Mouse (Mus musculus) thymus, postnatal 36 days (tissue): ENCODE data around the gene Wdr5.

Source experiments
- DNase-seq, 2 experiments: peaks; one replicate each; pipeline ENCODE4 v3.0.0; 2022; ENCODE audit warnings: mixed read lengths in 2 of 2

Gene Wdr5

DNA sequence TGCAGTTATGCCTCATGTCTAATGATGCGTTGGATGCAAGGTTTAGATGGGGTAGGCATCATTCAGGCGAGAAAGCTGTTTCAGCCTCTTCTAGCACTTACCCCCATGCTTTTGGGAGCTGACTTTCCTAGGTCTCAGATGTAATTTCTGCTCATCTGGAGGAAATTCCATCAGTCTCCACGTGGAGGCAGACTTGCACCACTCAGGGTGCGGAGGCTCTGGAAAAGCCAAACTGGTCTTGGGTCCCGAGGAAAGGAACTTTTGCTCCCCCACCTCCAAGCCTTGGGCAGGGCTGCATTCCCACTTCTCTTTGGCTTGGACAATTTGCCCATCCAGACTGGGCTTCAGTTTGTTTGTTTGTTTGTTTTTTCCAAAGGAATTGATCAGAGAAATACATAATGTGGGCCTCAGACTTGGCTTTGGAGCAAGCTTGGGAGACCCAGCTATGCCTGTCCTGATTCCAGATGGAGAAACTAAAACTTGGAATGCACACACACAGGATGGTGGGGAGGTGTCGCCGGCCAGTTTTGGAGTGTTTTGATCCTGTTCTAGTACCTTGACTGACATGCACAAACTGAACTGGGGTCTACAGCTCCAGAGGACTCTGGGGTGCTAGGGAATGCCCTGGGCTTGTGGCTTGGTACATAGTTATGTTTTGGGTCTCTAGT, 37.8 kb downstream of the Wdr5 start:
- DNase-seq, result peak; percentile 44 to 49

DNA sequence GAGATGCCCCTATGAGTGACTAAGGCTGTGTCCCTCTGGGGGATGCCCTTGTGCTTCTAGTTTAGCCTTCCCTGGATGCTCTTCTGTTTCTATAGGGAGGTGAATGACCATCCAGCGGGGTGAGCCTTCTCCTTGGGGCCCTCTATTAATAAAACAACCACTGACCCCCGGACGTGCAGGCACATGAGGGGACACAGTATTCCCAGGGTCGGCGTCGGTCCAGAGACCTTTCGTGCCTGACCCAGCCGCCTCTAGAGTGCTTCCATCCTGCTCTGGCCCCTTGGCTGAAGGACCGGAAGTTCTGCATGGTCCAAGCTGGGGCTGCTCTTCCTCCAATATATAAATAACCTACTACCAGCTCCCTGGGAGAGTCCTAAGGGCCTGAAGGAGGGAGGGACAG, 39.4 kb downstream of the Wdr5 start:
- DNase-seq, result no peak

DNA sequence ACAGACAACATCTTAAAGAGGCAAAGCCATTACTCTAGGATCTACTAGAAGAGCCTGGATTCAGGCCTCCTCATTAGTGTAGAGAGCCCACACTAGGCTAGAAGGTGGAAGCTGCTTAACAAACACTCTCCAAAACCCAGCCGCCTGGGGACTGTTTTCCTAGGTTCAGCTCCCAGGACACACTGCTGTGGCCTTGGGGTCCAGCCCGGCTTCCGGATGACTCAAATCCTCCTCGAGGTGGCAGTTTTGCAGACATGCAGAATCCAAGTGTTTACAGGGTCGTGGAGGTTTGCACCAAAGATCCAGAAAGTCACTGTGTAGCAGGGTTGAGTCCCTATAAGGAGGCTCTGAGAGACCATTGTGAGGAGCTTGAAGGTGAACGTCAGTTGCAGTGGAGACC, 42.0 kb downstream of the Wdr5 start:
- DNase-seq, result no peak

DNA sequence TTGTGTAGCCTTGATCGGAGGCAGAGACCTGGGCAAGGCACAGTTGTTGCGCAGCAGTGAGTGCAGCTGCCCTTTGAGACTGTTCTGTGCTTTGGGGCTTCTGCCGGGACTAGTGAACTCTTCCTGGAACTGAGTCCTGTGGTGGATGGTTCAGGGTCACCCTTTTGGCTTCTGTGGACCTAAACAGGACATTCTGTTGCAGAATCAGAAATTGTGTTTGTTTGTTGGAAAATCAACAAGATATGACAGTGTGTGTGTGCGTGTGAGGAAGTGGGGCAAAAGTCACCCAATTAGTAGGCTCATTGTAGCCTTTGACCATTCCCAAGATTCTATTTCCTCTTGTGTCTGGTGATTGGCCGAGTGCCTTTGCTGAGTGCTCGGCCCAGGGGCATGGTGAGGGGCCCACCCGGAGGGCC, 45.8 kb downstream of the Wdr5 start:
- DNase-seq, result no peak

DNA sequence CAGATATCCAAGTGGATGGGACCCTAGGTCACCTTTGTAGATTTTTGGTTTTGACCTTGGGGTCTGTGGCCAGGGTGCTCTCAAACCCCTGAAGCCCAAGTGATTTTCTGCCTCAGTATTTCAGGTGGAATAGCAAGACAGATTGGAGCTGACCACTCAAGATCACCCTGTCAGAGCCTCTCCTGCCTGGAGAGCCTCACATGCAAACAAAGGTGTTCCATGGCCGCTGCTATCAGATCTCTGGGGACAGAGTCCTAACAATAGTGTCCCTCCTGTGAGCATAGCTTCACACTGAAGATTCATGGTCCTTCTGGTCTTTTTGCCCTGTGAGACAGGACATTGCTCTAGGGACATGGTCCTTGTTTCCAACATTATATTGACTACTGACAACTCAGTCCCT, 46.2 kb downstream of the Wdr5 start:
- no peak for DNase-seq

DNA sequence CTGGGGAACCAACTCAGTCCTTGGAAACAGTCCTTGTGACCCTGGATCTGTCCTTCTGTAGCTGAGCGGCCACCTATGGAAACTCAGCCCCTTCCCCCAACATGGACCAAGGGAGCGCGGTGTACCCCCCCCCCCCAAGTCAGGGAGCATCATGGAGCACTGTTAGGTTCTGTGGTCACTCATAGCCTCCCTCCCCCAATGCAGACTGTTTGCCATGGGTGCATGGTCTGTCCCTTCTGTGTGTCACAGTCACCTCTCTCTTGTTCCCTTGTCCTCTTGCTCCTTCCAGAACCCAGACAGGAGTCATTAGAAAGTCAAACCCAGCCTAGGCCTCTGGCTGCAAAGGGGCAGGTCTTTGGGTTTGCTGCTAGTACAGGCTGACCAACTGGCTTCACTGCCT, 46.9 kb downstream of the Wdr5 start:
- DNase-seq, result no peak

DNA sequence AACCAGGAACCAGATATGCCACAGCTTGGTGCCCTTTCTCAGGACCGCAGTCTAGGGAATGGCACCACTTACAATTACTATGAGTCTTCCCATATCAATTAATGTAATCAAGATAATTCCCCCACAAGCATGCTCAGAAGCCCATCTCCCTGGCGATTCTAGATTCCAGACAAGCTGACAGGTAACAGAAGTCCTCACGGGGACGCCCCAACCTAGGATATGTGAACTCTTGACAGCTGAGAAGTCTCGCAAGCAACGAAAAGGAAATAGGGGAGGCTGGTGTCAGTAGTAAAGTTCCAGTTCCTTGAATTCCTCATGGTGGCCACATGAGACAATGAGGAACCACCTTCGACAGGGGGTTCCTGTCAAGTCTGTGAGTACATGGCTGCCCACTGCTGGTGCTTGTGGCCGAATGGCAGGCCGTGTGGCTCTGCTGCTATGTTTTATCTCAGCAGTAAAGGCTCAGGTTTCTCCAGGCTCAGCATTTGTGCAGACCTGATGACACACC, 48.7 kb downstream of the Wdr5 start:
- DNase-seq, result no peak

DNA sequence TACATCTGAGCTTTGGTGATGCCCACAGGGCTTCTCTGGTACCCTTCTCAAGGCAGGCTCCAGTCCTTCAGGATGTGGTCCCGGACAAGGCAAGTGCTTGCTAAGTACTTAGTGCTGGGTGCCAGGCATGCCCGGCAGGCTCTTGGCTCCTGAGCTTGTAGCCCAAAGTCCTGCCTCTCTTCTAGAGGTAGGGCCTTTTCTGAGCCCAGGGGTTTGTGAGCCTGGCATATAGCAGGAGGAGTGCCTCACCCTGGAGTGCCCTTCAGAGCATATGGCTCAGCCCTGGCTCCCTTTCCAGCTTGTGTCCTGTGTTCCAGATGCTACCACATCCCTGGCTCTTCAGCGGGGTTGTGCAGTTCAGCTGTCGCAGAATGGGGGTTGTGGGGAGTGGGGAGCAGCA, 49.7 kb downstream of the Wdr5 start:
- no peak for DNase-seq

DNA sequence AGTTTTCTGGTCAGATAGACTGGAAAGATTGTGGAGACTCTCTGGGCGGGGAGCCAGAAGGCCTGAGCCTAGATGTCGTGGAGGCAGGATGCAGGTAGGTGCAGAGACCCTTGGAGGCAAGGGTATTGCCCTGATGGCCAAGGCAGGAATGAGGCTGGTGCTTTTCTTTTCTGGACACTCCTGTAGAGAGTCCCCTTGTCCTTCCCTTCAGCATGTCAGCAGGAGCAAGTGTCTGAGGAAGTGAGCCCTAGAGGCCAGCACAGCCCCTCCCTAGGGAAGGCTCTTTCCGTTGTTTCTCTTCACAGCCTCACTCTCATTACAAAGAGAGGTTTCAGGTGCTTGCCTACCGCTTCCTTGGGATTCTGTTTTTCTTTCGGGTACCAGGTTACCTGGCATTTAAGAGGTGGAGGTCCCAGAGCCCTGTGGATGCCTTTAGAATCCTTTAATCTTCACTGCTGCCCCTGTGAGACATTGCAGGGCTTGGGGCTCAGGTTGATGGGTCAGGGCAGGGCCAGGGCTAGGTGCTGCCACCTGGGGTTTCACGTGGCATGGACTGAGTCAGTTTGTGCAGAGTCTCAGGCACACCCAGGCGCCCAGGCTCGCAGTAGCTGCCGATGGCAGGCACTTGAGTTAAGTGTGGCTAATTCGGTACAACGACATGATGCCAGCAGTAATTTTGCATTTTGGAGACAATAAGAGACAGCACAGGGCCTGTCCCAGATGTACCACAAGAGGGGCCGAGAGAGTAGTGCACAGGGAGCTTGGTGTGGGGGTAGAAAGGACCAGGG, 50.6 kb downstream of the Wdr5 start:
- DNase-seq, result no peak

DNA sequence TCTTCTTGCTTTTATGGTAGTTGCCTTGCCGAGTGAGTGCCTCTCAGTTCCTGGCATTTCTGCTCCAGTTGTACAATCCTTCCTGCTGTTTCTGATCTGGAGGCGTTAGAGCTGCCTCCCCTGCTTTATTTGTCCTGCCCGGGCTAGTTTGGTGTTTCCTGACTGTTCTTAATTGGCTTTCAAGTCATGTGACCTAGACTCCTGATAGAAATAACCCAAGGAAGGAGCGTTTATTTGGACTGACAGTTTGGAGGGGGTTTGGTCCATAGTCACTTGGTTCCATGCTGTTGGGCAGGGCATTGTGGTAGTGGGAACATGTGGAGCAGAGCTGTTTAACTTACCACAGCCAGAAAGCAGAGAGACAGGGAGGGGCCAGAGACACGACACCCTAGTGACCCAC, 55.9 kb downstream of the Wdr5 start:
- DNase-seq, result no peak

DNA sequence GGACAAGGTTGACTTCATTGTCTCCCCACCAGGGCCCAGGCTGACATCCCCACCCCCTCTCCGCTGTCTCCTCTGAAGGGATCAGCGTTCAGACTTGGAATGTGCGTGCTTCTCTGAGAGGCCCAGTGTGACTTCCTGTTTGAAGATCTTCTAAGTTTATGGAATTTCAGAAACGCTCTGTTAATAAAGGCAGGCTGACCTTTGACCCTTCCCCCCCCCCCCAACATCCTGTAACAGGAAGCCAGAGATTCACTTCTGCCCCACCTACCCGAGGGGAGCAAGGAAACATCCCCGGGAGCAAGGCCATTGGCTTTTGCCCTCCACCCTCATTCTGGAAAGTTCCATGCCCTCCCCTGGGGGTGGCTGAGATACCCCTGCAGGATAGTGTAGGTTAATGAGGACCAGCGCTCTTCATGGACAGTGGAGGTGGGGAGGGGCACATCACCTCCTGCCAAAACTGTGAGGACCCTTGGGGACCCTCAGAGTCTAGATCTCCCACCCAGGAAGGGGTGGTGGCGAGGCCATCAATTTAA, 57.4 kb downstream of the Wdr5 start:
- no peak for DNase-seq

DNA sequence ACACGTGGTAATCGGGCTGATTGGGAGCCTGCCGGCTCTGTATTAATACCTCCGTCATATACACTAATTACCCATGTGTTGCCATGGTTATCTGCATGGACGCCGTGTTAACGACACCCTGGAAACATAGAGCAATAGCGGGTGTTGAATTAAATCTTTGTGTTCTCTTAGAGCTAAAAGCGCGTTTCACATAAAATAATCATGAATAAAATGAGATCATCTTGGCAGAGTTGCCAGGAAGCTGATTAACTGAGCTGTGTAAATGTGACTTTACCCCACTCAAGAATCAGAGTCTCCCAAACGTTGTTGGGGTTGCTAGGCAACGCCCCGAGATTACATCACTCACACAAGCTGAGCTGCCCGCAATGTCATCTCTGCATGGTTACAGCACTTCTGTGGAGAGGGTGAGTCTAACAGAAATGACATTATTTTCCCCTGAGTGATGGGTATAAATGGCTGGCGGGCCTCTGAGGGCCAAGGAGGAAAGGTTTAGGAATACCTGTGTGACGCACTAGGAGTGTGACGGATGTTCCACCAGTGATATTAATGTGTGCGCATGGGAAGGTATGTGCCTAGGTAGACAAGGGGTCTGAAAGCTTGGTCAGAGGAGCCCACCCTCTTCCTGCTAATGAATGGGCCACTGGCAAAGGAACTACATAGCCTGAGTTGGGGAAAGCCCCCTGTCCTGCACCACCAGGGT, 58.1 kb downstream of the Wdr5 start:
- DNase-seq, result no peak

DNA sequence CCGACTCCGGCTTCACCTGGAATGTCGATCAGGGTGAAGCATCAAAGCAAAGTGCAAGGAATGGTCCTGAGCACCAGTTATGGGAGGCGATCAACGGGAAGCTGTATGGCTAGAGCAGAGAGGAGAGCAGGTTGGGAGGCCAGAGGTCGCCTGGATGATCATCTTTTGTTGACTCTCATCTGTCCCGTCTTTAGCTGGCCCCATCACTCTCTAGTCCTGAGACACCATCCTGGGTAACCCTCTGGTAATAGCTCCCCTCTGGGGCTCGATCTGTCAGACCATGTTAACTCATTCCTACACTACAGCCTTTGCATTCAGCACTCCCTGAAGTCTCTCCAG, 58.6 kb downstream of the Wdr5 start:
- DNase-seq, result no peak

DNA sequence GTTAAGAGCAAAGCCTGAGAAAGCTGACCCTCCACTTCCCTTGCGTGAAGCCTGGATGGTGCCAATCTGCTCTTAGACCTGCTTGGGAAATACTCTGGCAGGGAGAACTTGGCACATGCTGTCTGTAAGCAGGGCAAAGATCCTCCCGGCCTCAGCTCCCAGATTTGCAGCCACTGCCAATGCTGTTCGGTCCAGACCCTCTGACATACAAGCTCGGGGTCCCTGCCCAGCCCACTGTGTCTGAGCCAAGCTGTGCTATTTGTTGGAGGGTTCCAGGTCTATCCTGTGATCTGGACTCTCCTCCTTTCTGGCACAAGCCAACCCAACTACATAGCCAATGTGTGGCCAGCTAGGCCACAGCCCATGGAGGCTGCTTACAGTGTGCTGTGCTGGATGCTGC, 61.5 kb downstream of the Wdr5 start:
- DNase-seq, result no peak

DNA sequence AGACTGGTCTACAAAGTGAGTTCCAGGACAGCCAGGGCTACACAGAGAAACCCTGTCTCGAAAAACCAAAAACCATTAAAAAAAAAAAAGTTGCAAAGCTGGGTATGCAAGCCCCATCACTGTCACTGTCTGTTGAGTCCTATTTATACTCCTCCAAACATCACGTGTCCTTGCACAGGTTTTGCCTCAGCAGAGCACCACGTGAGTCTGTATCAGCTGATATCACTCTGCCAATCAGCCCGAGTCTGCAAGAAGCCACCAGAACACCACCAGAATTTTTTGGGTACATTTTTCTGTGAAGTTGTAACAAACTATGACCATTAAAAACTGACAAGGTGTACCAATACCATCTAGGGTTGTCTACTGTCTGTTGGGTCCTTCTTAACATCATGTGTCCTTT, 63.6 kb downstream of the Wdr5 start:
- no peak for DNase-seq

DNA sequence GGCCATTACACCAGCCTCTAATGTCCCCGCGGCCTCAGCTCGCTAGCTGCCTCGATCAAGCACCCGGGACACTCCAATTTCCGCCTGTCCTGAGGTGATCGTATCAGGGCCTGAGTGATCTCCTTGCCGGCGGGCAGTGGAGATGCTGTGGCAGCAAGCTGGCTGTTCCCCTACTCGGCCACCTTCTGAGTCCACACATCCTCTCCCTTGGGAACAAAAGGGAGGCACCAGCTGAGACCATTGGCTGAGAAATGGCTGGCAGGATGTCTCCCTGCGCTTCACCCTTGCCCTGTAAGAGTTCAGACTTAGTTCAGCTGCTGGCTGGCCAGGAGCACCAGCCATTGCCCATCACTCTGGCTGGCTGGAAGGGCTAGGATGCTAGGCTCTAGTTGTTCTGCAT, 67.2 kb downstream of the Wdr5 start:
- no peak for DNase-seq

DNA sequence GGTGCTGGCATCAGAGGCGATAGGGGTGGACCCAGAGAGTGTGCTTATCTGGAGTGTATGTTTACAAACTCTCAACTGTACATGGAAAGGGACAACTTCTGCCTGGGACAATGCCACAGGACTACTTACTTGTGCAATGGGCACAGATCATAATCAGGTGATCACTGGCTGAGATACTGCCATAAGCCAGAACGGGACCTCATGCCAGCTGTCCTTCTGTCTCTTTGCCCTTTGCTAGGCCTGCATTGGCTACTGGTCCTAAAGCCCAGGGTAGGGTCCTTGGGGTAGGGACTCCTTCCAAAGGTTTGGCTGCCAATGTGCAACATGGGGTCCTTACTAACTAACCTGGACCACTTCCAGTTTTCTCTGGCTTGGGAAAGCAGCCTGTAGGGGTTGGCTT, 68.1 kb downstream of the Wdr5 start:
- no peak for DNase-seq

DNA sequence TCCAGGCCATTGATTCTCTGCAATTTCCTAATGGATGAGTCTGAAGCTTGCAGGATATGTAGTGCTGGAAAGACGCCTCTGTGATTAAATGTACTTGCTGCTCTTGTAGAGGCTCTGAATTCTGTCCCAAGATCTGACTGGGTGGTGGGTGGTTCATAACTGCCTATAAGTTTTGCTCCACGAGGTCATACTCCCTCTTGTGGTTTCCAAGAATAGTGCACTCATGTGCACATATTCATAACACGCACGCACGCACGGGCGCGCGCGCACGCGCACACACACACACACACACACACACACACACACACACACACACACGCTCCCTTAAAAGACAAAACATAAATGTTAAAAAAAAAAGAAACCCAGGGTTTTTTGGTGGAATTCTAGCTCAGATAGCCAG, 69.6 kb downstream of the Wdr5 start:
- no peak for DNase-seq
